Mouse (Mus musculus) adrenal gland, postnatal 25 days (tissue): ENCODE data around the gene Olfr287. TPM values are rescaled to one million over a fixed set of nuclear protein-coding genes. Genes with fewer than 3 reads are reported as not detected.

Experiments
- DNase-seq: peaks from one replicate; pipeline ENCODE4 v3.0.0; 2021; ENCODE audit warnings: mixed read lengths
- total RNA-seq: library from RNA; stranded (reverse); gene quantifications from 2 replicates; pipeline ENCODE4 v1.2.3, GENCODE M21; 2021

Olfr287 gene
- total RNA-seq, 1 experiment from 2014 or later = not detected

- peak; percentile 70 for DNase-seq
Measured at GRCm38 (mm10) chr15:98167645-98168621, 52.9 kb downstream of the Olfr287 start.

- DNase-seq = no peak
Measured at GRCm38 (mm10) chr15:98166963-98167644, 53.8 kb downstream of the Olfr287 start, which contains the start of gene Ccdc184. TSS of gene Ccdc184 (plus strand) at chr15:98167158.

- no peak for DNase-seq
Measured at GRCm38 (mm10) chr15:98165525-98165924, 55.3 kb downstream of the Olfr287 start, which contains the start of gene Asb8. TSS of gene Asb8 (minus strand) at chr15:98165625.

GRCm38 (mm10) chr15:98162561-98162960 lies 58.3 kb downstream of the Olfr287 start:
- no peak for DNase-seq

GRCm38 (mm10) chr15:98161026-98161805 lies 59.6 kb downstream of the Olfr287 start:
- no peak for DNase-seq

- DNase-seq = no peak
Measured at GRCm38 (mm10) chr15:98157253-98157652, 63.6 kb downstream of the Olfr287 start.

Other genes starting within 250 kb of the Olfr287 start
- not detected in 2 replicates for gene Col2a1, start 216.4 kb downstream of the Olfr287 start, total RNA-seq
- 47.7 and 82.8 TPM in 2 replicates for gene Pfkm, start 128.5 kb downstream of the Olfr287 start, total RNA-seq
- gene Senp1, start 127.3 kb downstream of the Olfr287 start, total RNA-seq = 19.8 and 20.8 TPM in 2 replicates
- 36.2 and 46.2 TPM in 2 replicates for gene Asb8, start 55.4 kb downstream of the Olfr287 start, total RNA-seq
- 0.55 and 0.71 TPM in 2 replicates for gene Ccdc184, start 53.9 kb downstream of the Olfr287 start, total RNA-seq
- not detected in 2 replicates for gene Olfr288, start 25.5 kb downstream of the Olfr287 start, total RNA-seq
- not detected in 2 replicates for gene Gm44579, start 79 bp downstream of the Olfr287 start, total RNA-seq
- gene Olfr286, start 13.4 kb upstream of the Olfr287 start, total RNA-seq = not detected in 2 replicates
- not detected in 2 replicates for gene H1fnt, start 36.2 kb upstream of the Olfr287 start, total RNA-seq
- gene Zfp641, start 75.1 kb upstream of the Olfr287 start, total RNA-seq = 6.0 and 8.1 TPM in 2 replicates
- gene Olfr285, start 96.3 kb upstream of the Olfr287 start, total RNA-seq = not detected in 2 replicates
- not detected in 2 replicates for gene Olfr284, start 119.9 kb upstream of the Olfr287 start, total RNA-seq
- not detected in 2 replicates for gene Olfr283, start 159.9 kb upstream of the Olfr287 start, total RNA-seq
- not detected in 2 replicates for gene Olfr282, start 210.2 kb upstream of the Olfr287 start, total RNA-seq
- not detected in 2 replicates for gene Olfr281, start 231.5 kb upstream of the Olfr287 start, total RNA-seq
- not detected in 2 replicates for gene OR5BS1P, start 248.8 kb upstream of the Olfr287 start, total RNA-seq